Mouse (Mus musculus): Measurements from ENCODE around the gene Magi1. TPM values are rescaled to one million over a fixed set of nuclear protein-coding genes. Genes with fewer than 3 reads are reported as not detected.

Magi1 gene
- polyA plus RNA-seq, 1 experiment from 2014 or later = 28.5 TPM

GRCm38 (mm10) chr6:94241251-94241650, 42.5 kb downstream of the Magi1 start:
- no peaks in the 10 kb centered on the region for H3K27me3 ChIP-seq (ENCODE audit: control insufficient read depth, insufficient read depth, low read length)
- 90% methylated on average over 6 of the region's 6 CpGs for WGBS
- no peak overlapping the region for H3K9ac ChIP-seq (ENCODE audit: low read length)
- DNase-seq (ENCODE audit: low spot score, missing footprints) (no peak), ATAC-seq (ENCODE audit: low FRiP score) (no peak)
- H3K36me3 ChIP-seq (ENCODE audit: control insufficient read depth, insufficient read depth, low read length) = no peaks in the 10 kb centered on the region
- no peaks in the 10 kb centered on the region for H3K9me3 ChIP-seq (ENCODE audit: control insufficient read depth, low read length)
- H3K27ac ChIP-seq (ENCODE audit: low read depth, low read length) = no peak overlapping the region
- H3K4me2 ChIP-seq = no peak overlapping the region
- H3K4me1 ChIP-seq (ENCODE audit: control insufficient read depth, insufficient read depth, low read length) = no peaks in the 10 kb centered on the region
- H3K4me3 ChIP-seq (ENCODE audit: low read depth, low read length) = no peak overlapping the region

DNA sequence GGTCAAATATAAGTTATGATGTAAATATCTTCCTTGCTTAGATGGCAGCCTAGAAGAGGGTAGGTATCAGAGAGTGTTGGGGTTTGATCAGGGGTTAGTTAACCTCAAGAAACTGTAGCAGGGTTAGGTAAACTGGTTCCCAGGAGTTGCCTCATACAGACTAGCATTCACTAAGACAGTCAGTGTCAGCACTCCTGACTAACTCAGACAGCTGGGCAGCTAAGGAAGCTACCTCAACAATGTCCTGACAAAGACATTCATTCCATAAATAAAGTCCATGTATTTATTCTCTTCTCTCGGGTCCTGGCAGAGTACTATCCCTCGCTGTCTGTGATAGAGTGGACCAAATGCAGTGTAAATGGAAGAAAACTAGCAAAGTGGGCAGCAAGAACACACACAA, 45.1 kb downstream of the Magi1 start:
- no peak for ATAC-seq (ENCODE audit: low FRiP score)
- Histone ChIP-seq H3K9ac (ENCODE audit: low read length) (no peak overlapping the region), H3K4me3 (ENCODE audit: low read depth, low read length) (no peak overlapping the region), H3K4me1 (ENCODE audit: control insufficient read depth, insufficient read depth, low read length) (no peaks in the 10 kb centered on the region), H3K27ac (ENCODE audit: low read depth, low read length) (no peak overlapping the region), H3K4me2 (no peak overlapping the region), H3K36me3 (ENCODE audit: control insufficient read depth, insufficient read depth, low read length) (no peaks in the 10 kb centered on the region), H3K9me3 (ENCODE audit: control insufficient read depth, low read length) (no peaks in the 10 kb centered on the region), H3K27me3 (ENCODE audit: control insufficient read depth, insufficient read depth, low read length) (no peaks in the 10 kb centered on the region)
- no peak for DNase-seq (ENCODE audit: low spot score, missing footprints)
- 80% methylated on average over 2 of the region's 2 CpGs for WGBS

DNA sequence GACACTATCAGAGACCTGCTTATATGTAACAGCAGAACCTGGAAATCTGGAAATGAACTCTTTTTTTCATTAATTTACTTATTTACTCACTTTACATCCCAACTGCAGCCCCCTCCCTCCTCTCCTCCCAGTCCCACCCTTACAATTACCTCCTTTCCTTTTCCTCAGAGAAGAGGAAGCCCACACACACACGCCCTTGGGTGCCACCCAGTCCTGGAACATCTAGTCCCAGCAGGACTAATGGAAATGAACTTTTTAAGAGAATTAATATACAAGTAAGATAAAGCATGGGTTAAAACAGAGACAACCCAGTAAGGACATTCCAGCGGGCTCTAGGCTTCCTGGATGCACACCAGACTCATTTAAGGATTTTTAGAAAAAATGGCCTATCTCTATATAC, 46.8 kb downstream of the Magi1 start:
- DNase-seq (ENCODE audit: low spot score, missing footprints) (no peak), ATAC-seq (ENCODE audit: low FRiP score) (no peak)
- Histone ChIP-seq H3K27ac (ENCODE audit: low read depth, low read length) (no peak overlapping the region), H3K27me3 (ENCODE audit: control insufficient read depth, insufficient read depth, low read length) (no peaks in the 10 kb centered on the region), H3K4me2 (no peak overlapping the region), H3K9ac (ENCODE audit: low read length) (no peak overlapping the region), H3K4me1 (ENCODE audit: control insufficient read depth, insufficient read depth, low read length) (peaks cover 2% of the 10 kb centered on the region; the same call in 1 of the 2 replicates), H3K9me3 (ENCODE audit: control insufficient read depth, low read length) (no peaks in the 10 kb centered on the region), H3K4me3 (ENCODE audit: low read depth, low read length) (no peak overlapping the region), H3K36me3 (ENCODE audit: control insufficient read depth, insufficient read depth, low read length) (no peaks in the 10 kb centered on the region)
- 86% methylated on average over 2 of the region's 2 CpGs for WGBS

DNA sequence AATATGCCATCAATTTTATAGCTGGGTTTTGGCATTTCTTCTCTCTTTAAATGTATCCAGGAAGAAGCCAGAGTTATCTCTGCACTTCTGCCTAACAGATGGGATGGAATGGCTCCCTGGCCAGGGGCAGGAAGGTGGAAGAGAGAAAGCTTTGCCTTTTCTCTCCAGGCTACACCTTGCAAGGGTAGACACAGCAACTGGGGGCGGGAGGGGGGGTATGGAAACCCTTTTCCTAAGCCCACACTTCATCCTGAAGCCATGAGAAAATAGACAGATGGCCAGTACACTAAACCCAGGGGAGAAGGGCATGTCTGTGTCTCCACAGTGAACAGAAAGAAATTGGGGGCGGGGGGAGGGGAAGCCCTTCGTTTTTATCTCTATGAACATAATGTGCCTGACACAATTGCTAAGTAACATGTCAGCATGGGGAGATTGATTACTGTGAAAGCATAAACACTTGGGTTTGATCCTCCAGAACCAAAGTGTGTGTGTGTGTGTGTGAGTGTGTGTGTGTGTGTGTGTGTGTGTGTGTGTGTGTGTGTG, 51.4 kb downstream of the Magi1 start:
- Histone ChIP-seq H3K27me3 (ENCODE audit: control insufficient read depth, insufficient read depth, low read length) (no peaks in the 10 kb centered on the region), H3K4me1 (ENCODE audit: control insufficient read depth, insufficient read depth, low read length) (peaks cover 12% of the 10 kb centered on the region), H3K36me3 (ENCODE audit: control insufficient read depth, insufficient read depth, low read length) (no peaks in the 10 kb centered on the region), H3K4me3 (ENCODE audit: low read depth, low read length) (no peak overlapping the region), H3K27ac (ENCODE audit: low read depth, low read length) (no peak overlapping the region), H3K9me3 (ENCODE audit: control insufficient read depth, low read length) (no peaks in the 10 kb centered on the region), H3K9ac (ENCODE audit: low read length) (no peak overlapping the region), H3K4me2 (no peak overlapping the region)
- DNase-seq (ENCODE audit: low spot score, missing footprints) (no peak), ATAC-seq (ENCODE audit: low FRiP score) (no peak)
- WGBS = 70% methylated on average over 3 of the region's 3 CpGs

DNA sequence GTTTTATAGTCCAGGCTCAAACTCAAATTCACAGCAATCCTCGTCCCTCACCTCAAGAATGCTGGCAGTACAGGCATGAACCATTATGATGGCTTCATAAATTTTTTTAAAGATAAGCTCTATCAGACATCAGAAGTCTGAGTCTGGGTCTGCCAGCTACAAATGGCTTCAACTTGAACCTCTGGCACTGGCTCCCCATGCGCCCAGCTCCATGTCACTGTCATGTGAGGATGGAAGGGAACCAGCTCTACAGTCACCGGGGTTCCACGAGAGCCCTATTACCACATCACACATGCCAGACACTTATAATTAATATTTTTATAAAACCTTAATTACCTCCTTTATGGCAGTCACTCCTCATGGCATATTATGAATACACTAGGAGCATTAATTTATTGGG, 51.9 kb downstream of the Magi1 start:
- no peak overlapping the region for H3K4me3 ChIP-seq (ENCODE audit: low read depth, low read length)
- no peak for DNase-seq (ENCODE audit: low spot score, missing footprints)
- WGBS = 95% methylated on average over 4 of the region's 4 CpGs

GRCm38 (mm10) chr6:94231367-94231766, 52.4 kb downstream of the Magi1 start:
- WGBS = 21% methylated on average over 7 of the region's 7 CpGs
- ATAC-seq (ENCODE audit: low FRiP score) (no peak), DNase-seq (ENCODE audit: low spot score, missing footprints) (no peak)
- H3K4me2 ChIP-seq = no peak overlapping the region; the same call in 1 of the 2 replicates
- no peak overlapping the region for H3K27ac ChIP-seq (ENCODE audit: low read depth, low read length)
- no peaks in the 10 kb centered on the region for H3K27me3 ChIP-seq (ENCODE audit: control insufficient read depth, insufficient read depth, low read length)
- no peak overlapping the region for H3K9ac ChIP-seq (ENCODE audit: low read length)
- H3K9me3 ChIP-seq (ENCODE audit: control insufficient read depth, low read length) = no peaks in the 10 kb centered on the region
- no peaks in the 10 kb centered on the region for H3K36me3 ChIP-seq (ENCODE audit: control insufficient read depth, insufficient read depth, low read length)
- peaks cover 12% of the 10 kb centered on the region for H3K4me1 ChIP-seq (ENCODE audit: control insufficient read depth, insufficient read depth, low read length)
- H3K4me3 ChIP-seq (ENCODE audit: low read depth, low read length) = no peak overlapping the region

More for the DNA sequence above, 51.9 kb downstream of the Magi1 start:
- ATAC-seq (ENCODE audit: low FRiP score) = no peak
- Histone ChIP-seq H3K9ac (ENCODE audit: low read length) (no peak overlapping the region), H3K4me1 (ENCODE audit: control insufficient read depth, insufficient read depth, low read length) (peaks cover 12% of the 10 kb centered on the region), H3K4me2 (no peak overlapping the region), H3K9me3 (ENCODE audit: control insufficient read depth, low read length) (no peaks in the 10 kb centered on the region), H3K36me3 (ENCODE audit: control insufficient read depth, insufficient read depth, low read length) (no peaks in the 10 kb centered on the region), H3K27ac (ENCODE audit: low read depth, low read length) (no peak overlapping the region), H3K27me3 (ENCODE audit: control insufficient read depth, insufficient read depth, low read length) (no peaks in the 10 kb centered on the region)

GRCm38 (mm10) chr6:94230918-94231317, 52.8 kb downstream of the Magi1 start:
- 69% methylated on average over 3 of the region's 3 CpGs for WGBS
- no peak for DNase-seq (ENCODE audit: low spot score, missing footprints)

GRCm38 (mm10) chr6:94230129-94230528, 53.6 kb downstream of the Magi1 start:
- Histone ChIP-seq H3K9ac (ENCODE audit: low read length) (no peak overlapping the region), H3K4me1 (ENCODE audit: control insufficient read depth, insufficient read depth, low read length) (peaks cover 15% of the 10 kb centered on the region), H3K4me2 (no peak overlapping the region), H3K4me3 (ENCODE audit: low read depth, low read length) (no peak overlapping the region), H3K27ac (ENCODE audit: low read depth, low read length) (no peak overlapping the region), H3K36me3 (ENCODE audit: control insufficient read depth, insufficient read depth, low read length) (no peaks in the 10 kb centered on the region), H3K9me3 (ENCODE audit: control insufficient read depth, low read length) (no peaks in the 10 kb centered on the region), H3K27me3 (ENCODE audit: control insufficient read depth, insufficient read depth, low read length) (no peaks in the 10 kb centered on the region)
- ATAC-seq (ENCODE audit: low FRiP score) (no peak), DNase-seq (ENCODE audit: low spot score, missing footprints) (no peak)
- 81% methylated on average over 3 of the region's 3 CpGs for WGBS

More at GRCm38 (mm10) chr6:94230918-94231317, 52.8 kb downstream of the Magi1 start:
- H3K9me3 ChIP-seq (ENCODE audit: control insufficient read depth, low read length) = no peaks in the 10 kb centered on the region
- no peak for ATAC-seq (ENCODE audit: low FRiP score)
- H3K27me3 ChIP-seq (ENCODE audit: control insufficient read depth, insufficient read depth, low read length) = no peaks in the 10 kb centered on the region
- no peak overlapping the region for H3K9ac ChIP-seq (ENCODE audit: low read length)
- no peaks in the 10 kb centered on the region for H3K36me3 ChIP-seq (ENCODE audit: control insufficient read depth, insufficient read depth, low read length)
- no peak overlapping the region for H3K4me3 ChIP-seq (ENCODE audit: low read depth, low read length)
- no peak overlapping the region for H3K4me2 ChIP-seq
- H3K27ac ChIP-seq (ENCODE audit: low read depth, low read length) = no peak overlapping the region
- H3K4me1 ChIP-seq (ENCODE audit: control insufficient read depth, insufficient read depth, low read length) = peaks cover 15% of the 10 kb centered on the region

DNA sequence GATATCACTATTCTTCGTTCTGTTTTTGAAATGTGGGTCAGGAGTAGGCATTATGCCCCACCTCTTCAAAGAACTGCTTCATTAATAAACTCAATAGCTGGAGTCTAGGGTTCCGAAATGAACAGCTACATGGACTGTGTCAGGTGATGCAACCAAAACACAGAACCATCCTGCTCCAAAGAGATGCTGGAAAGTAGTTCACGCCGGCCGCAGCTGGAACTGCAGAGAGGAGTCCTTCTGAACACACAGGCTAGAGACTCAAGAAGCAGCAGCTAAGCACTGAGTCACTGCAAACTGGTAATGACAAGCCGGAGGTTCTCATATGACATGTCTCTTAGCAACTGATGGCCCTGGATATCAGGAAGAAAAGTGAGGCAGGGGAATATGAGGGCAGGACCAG, 57.5 kb downstream of the Magi1 start:
- 85% methylated on average over 6 of the region's 6 CpGs for WGBS

More for the DNA sequence above, 57.5 kb downstream of the Magi1 start:
- no peak for DNase-seq (ENCODE audit: low spot score, missing footprints)
- H3K4me2 ChIP-seq = no peak overlapping the region
- H3K36me3 ChIP-seq (ENCODE audit: control insufficient read depth, insufficient read depth, low read length) = no peaks in the 10 kb centered on the region
- H3K27ac ChIP-seq (ENCODE audit: low read depth, low read length) = no peak overlapping the region
- H3K27me3 ChIP-seq (ENCODE audit: control insufficient read depth, insufficient read depth, low read length) = no peaks in the 10 kb centered on the region
- peaks cover 11% of the 10 kb centered on the region for H3K4me1 ChIP-seq (ENCODE audit: control insufficient read depth, insufficient read depth, low read length)
- H3K9ac ChIP-seq (ENCODE audit: low read length) = 0 out of 2 replicates have a peak overlapping the region, but pooled peaks have one; percentile 9
- no peak overlapping the region for H3K4me3 ChIP-seq (ENCODE audit: low read depth, low read length)
- H3K9me3 ChIP-seq (ENCODE audit: control insufficient read depth, low read length) = no peaks in the 10 kb centered on the region
- ATAC-seq (ENCODE audit: low FRiP score) = no peak
